Mouse (Mus musculus): ENCODE results near the gene Nyap1.

Nyap1 gene

DNA sequence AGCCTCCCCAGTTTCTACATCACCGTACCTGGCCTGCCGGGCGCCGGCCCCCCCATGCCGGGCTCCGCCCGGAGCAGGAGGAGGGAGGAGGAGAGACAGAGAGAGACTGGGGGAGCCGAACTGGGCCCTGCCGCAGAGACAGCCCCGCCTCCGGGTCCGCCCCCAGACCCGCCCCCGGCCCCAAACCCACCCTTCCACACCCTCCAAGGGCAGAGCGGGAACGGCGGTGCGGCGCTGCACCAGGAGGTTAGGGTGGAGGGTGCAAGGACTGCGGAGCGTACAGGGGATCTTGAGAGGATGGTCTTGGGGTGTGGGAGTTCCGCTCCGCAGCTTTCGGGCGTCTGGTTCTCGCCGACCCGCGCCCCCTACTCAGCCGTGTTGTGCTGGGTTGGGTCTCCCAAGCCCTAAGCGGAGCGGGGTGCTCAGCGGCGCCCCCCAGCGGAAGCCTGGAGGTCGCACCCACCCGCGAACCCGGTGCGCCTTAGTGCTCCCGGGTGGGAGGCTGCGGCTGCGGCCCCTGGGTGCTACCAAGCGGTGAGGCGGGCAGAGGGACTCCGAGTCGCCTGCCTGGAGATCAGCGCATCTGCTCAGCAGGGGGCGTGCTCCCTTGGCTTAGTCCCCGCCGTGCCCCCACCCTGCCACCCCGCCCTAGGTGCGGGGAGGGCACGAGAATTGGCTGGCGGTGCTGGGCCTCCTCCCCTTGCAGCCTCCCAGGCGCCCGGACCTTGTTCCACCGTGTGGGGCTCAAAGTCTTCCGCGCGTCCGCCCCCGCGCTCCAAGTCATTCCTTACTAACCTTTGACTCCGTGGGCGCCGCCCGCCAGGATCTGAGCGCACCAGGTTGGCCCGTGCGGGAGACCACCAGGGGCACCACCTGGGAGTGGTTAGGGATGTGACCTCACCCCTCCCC lies at the start of gene Nyap1:
TSS of gene Nyap1 (minus strand) at position 585 of the 909 bp plus-strand sequence.
- H3K4me3 ChIP-seq (replicated peaks; ENCODE audit: low read length): peak within 1 kb of the TSS; percentile 84
- no peak for TF ChIP-seq NANOG (IDR thresholded peaks at IDR 0.05; ENCODE audit: borderline replicate concordance, low read length)
- peak; percentile 32; the same call in 1 of the 2 replicates for TF ChIP-seq CTCF (conservative IDR thresholded peaks at IDR 0.05; ENCODE audit: low read length)
- no peaks in the 10 kb centered on the region for H3K27me3 ChIP-seq (ENCODE audit: insufficient read depth, low read length)
- H3K36me3 ChIP-seq (ENCODE audit: insufficient read depth, low read length): peaks cover 6% of the 10 kb centered on the region
- no peaks in the 10 kb centered on the region for H3K9me3 ChIP-seq (ENCODE audit: low read length)
- peaks cover 64% of the 10 kb centered on the region for H3K4me1 ChIP-seq (replicated peaks; ENCODE audit: low read depth, low read length)

DNA sequence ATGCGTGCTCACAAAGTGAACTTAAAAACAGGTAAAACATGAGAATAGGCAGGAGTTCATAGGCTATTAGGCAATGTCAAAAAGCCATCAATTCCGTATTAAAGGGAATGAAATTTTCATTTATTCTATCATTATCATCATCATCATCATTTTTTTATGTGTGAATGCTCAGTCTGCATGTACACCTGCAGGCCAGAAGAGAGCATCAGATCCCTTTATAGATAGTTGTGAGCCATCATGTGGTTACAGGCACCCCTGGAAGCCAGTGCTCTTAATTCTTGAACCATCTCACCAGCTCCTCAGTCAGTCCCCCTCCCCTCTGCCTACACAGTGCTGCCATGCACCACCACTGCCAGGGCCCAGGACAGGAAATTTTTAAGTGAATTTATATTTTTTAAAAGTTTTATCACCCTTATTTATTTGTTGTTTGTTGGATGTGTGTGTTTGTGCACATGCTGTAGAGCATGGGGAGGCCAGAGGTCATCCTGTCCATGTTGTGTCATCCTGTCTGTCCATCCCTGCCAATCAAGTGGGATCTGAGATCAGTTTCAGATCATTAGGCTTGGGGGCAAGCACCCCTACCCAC lies 47.6 kb upstream of the Nyap1 start:
- no peak overlapping the region for H3K4me3 ChIP-seq (replicated peaks; ENCODE audit: low read length)
- H3K36me3 ChIP-seq (ENCODE audit: insufficient read depth, low read length): peaks cover 13% of the 10 kb centered on the region
- H3K4me1 ChIP-seq (replicated peaks; ENCODE audit: low read depth, low read length): peaks cover 24% of the 10 kb centered on the region
- peaks cover 7% of the 10 kb centered on the region for H3K27me3 ChIP-seq (ENCODE audit: insufficient read depth, low read length)
- no peaks in the 10 kb centered on the region for H3K9me3 ChIP-seq (ENCODE audit: low read length)
- no peak for TF ChIP-seq NANOG (IDR thresholded peaks at IDR 0.05; ENCODE audit: borderline replicate concordance, low read length)
- TF ChIP-seq CTCF (conservative IDR thresholded peaks at IDR 0.05; ENCODE audit: low read length): no peak
- TF ChIP-seq POU5F1 (IDR thresholded peaks at IDR 0.05; ENCODE audit: borderline replicate concordance, low read length): no peak

DNA sequence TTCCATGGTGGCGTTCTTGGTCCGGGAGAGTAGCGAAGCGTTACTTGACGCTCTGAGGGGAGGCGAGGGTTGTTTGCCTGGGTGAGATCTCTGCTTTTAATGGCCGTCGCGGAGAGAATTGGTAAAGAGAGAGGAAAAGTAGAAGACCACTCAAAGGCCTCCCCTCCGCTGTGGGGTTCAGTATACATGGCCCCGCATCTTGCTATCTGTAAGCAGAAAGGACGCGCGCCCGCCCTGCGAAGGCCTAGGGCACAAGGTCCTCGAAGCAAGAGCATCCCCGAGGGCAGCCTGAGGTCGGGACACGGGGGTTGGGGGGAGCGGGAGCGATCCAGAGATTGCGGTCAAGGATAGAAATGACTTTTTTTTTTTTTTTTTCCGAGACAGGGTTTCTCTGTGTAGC lies 46.8 kb upstream of the Nyap1 start:
- H3K4me3 ChIP-seq (replicated peaks; ENCODE audit: low read length): peak overlapping the region; percentile 86
- no peaks in the 10 kb centered on the region for H3K9me3 ChIP-seq (ENCODE audit: low read length)
- H3K36me3 ChIP-seq (ENCODE audit: insufficient read depth, low read length): peaks cover 22% of the 10 kb centered on the region
- H3K27me3 ChIP-seq (ENCODE audit: insufficient read depth, low read length): peaks cover 7% of the 10 kb centered on the region
- H3K4me1 ChIP-seq (replicated peaks; ENCODE audit: low read depth, low read length): peaks cover 32% of the 10 kb centered on the region
- no peak for TF ChIP-seq NANOG (IDR thresholded peaks at IDR 0.05; ENCODE audit: borderline replicate concordance, low read length)
- TF ChIP-seq POU5F1 (IDR thresholded peaks at IDR 0.05; ENCODE audit: borderline replicate concordance, low read length): no peak
- no peak for TF ChIP-seq CTCF (conservative IDR thresholded peaks at IDR 0.05; ENCODE audit: low read length)

DNA sequence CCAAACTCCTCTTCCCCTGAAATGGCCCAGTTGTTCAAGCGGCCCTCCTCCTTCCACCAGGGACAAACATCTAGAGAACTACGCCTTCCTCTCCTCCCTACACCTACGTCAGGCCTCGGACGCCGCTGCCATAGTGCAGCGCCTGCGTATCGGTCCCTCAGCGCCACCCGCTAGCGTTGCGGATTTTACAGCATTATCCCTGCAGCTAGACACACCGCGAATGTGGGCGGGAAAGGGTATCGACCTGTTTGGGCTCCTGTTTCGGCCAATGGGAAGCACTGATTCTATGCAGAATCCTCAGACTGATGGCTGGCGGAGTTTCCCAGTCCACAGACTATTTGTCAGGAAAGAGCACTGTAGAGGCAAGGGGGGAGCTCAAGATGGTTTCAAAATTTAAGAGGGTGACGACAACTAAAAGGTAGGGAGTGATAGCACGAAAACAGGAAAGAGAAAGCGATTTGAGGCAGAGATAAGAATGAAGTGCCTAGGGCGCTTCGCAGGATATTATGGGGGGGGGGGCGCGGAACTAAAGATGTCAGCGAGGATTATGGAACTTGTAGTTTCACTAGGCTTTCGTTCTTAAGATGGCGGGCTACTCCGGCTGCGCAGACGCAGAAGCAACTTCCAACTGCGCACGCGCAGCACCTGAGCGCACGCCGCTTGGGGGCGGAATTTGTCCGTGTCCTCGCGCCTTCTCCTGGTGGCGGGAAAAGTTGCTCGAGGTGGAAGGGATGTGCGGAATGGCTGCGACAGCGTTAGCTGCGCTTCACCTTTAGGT lies 45.9 kb upstream of the Nyap1 start, which contains the start of the genes Mepce and Zcwpw1:
TSS of gene Mepce (minus strand) at position 505 of the 778 bp plus-strand sequence.
TSS of gene Zcwpw1 (plus strand) at position 648 of the 778 bp plus-strand sequence.
- peak; percentile 27; the same call in 1 of the 2 replicates for TF ChIP-seq POU5F1 (IDR thresholded peaks at IDR 0.05; ENCODE audit: borderline replicate concordance, low read length)
- 0 out of 2 replicates have a peak, but pooled peaks have one; percentile 9 for TF ChIP-seq NANOG (IDR thresholded peaks at IDR 0.05; ENCODE audit: borderline replicate concordance, low read length)
- TF ChIP-seq CTCF (conservative IDR thresholded peaks at IDR 0.05; ENCODE audit: low read length): no peak
- Histone ChIP-seq H3K4me3 (replicated peaks; ENCODE audit: low read length) (peak within 1 kb of the TSS; percentile 94), H3K9me3 (ENCODE audit: low read length) (no peaks in the 10 kb centered on the region), H3K36me3 (ENCODE audit: insufficient read depth, low read length) (peaks cover 30% of the 10 kb centered on the region), H3K4me1 (replicated peaks; ENCODE audit: low read depth, low read length) (peaks cover 41% of the 10 kb centered on the region), H3K27me3 (ENCODE audit: insufficient read depth, low read length) (peaks cover 7% of the 10 kb centered on the region)

DNA sequence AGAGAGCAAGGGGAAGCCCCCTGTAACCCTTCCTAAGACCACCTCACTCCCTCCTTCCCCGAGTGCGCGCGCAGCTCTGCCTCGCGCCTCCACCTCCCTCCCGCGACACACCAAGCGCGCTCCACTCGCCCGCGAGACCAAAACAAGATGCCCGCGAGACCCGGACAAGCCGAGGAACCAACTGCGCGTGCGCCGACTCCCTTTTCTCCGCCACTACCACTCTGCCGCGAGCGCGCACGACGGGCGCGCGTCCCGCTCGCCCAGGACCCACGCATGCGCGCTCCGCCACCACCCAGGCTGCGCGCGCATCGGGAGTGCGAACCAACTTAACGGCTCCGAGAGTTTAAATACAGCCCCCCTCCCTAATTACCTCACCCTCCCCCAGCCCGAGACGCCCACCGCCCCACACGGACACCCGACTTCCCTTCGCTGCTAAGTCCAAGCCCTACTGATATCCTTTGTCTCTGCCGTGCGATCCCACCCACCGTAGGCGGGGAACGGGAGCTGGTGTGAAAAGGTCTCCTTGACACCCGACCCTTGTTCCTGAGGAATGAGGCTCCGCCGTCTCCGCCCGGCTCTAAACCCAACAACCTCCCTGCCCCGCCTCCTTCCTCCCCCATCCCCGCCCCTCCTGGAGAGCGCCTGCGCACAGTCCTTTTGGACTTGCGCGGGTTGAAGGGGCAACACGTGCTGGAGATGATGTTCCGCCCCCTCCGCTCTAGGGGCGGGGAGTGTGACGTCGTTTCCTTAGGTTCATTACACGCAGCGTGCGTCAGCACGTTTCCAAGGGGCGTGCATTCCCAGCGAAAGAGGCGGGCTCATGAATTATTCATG lies 44.9 kb upstream of the Nyap1 start:
- Histone ChIP-seq H3K9me3 (ENCODE audit: low read length) (no peaks in the 10 kb centered on the region), H3K4me3 (replicated peaks; ENCODE audit: low read length) (peak overlapping the region; percentile 94), H3K36me3 (ENCODE audit: insufficient read depth, low read length) (peaks cover 40% of the 10 kb centered on the region), H3K4me1 (replicated peaks; ENCODE audit: low read depth, low read length) (peaks cover 51% of the 10 kb centered on the region), H3K27me3 (ENCODE audit: insufficient read depth, low read length) (peaks cover 7% of the 10 kb centered on the region)
- TF ChIP-seq POU5F1 (IDR thresholded peaks at IDR 0.05; ENCODE audit: borderline replicate concordance, low read length) (no peak), NANOG (IDR thresholded peaks at IDR 0.05; ENCODE audit: borderline replicate concordance, low read length) (no peak), CTCF (conservative IDR thresholded peaks at IDR 0.05; ENCODE audit: low read length) (no peak)

DNA sequence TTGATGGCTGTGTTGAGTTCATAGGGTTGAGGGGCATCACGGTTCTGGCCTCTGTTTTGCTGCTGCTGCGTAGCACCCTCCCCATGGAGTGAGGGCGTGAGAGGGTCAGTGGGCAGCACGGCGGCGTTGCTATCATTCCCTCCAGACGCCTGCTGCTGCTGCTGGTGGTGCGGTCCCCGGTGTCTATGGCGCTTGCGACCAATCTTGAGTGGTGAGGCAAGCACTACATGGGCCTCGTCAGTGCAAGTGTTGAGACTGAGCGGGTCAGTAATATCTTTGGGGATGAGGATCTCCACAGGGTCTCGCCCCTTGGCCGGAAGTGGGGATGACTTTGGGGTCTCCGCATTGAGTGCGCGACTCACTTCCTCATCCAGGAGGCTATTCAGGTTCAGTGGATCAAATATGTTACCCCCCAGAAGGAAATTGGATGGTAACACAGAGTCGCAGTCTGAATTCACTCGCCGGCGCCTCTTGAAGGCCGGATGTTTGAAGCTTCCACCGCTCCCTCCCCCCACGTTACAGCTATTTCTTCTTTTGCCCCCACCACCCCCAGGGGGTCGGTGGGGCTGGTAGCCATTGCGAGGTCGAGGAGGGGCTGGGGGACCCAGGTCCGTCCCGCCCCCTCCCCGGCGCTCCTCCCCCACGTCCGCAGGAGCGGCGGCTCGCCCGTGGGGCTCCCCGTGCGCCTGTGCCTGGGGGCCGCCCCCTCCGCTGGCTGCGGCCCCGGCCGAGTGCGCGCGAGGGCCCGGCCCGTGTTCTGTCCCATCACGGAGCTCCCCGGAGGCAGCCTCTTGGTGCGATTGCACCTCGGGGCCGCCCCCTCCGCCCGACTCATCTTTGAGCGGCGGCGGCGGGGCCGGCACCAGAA lies 44.0 kb upstream of the Nyap1 start:
- TF ChIP-seq CTCF (conservative IDR thresholded peaks at IDR 0.05; ENCODE audit: low read length) (no peak), NANOG (IDR thresholded peaks at IDR 0.05; ENCODE audit: borderline replicate concordance, low read length) (no peak), POU5F1 (IDR thresholded peaks at IDR 0.05; ENCODE audit: borderline replicate concordance, low read length) (no peak)
- peaks cover 50% of the 10 kb centered on the region for H3K36me3 ChIP-seq (ENCODE audit: insufficient read depth, low read length)
- peaks cover 60% of the 10 kb centered on the region for H3K4me1 ChIP-seq (replicated peaks; ENCODE audit: low read depth, low read length)
- H3K4me3 ChIP-seq (replicated peaks; ENCODE audit: low read length): peak overlapping the region; percentile 94
- no peaks in the 10 kb centered on the region for H3K9me3 ChIP-seq (ENCODE audit: low read length)
- peaks cover 7% of the 10 kb centered on the region for H3K27me3 ChIP-seq (ENCODE audit: insufficient read depth, low read length)

DNA sequence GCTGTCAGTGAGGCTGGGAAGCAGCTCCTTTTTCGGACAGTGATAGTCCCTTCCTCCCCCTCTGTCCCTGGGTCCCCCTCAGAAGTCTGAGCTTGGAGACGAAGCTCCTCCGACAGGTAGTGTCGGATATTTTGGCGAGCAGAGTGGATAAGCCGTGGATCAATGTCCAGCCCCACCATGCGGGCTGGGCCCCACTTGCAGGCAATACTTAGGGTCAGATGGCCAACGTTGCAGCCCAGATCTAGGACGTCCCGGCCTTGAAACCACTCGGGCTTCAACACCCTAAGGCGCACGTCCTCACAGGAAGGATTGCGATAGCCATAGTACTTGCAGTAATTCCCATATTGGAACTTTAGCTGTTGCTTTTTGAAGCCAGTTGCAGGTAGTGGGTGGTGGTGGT lies 43.1 kb upstream of the Nyap1 start:
- Histone ChIP-seq H3K36me3 (ENCODE audit: insufficient read depth, low read length) (peaks cover 58% of the 10 kb centered on the region), H3K9me3 (ENCODE audit: low read length) (no peaks in the 10 kb centered on the region), H3K4me1 (replicated peaks; ENCODE audit: low read depth, low read length) (peaks cover 69% of the 10 kb centered on the region), H3K4me3 (replicated peaks; ENCODE audit: low read length) (peak overlapping the region; percentile 94), H3K27me3 (ENCODE audit: insufficient read depth, low read length) (peaks cover 7% of the 10 kb centered on the region)
- no peak for TF ChIP-seq CTCF (conservative IDR thresholded peaks at IDR 0.05; ENCODE audit: low read length)
- no peak for TF ChIP-seq NANOG (IDR thresholded peaks at IDR 0.05; ENCODE audit: borderline replicate concordance, low read length)
- TF ChIP-seq POU5F1 (IDR thresholded peaks at IDR 0.05; ENCODE audit: borderline replicate concordance, low read length): no peak
